Mouse (Mus musculus): ENCODE results near the gene Diablo. TPM values are rescaled to one million over a fixed set of nuclear protein-coding genes. Genes with fewer than 3 reads are reported as not detected.

The Diablo gene
- polyA plus RNA-seq, 1 experiment from 2014 or later, result 35.2 TPM

DNA sequence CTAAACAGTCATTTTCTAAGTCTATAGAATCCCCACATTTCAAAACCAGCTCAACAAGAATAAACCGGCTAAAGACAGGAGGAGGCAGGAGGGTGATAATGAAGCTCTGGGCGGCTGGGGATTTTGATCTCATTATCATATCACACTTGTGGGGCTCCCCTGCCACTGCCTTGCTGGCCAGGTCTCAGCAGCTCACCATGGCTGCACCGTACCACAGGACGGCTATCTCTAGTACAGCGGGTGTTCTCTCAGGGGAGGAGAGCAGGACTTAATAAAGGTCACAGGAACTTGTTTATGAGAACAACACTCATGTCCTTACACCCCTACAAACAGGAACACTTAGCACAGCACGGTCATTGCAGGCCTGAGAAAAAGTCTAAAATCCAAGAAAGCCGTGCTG is 31.7 kb upstream of the Diablo start:
- DNase-seq (no peak), ATAC-seq (peak; percentile 40; the same call in 1 of the 2 replicates)
- peaks cover 26% of the 10 kb centered on the region for H3K36me3 ChIP-seq (replicated peaks; ENCODE audit: insufficient read depth, low read length)
- no peak overlapping the region for H3K27ac ChIP-seq (ENCODE audit: low read depth)
- no peak for TF ChIP-seq EP300 (IDR thresholded peaks at IDR 0.05; ENCODE audit: low read depth)
- no peak for TF ChIP-seq CTCF (IDR thresholded peaks at IDR 0.05; ENCODE audit: low read depth)
- H3K27me3 ChIP-seq (ENCODE audit: insufficient read depth, low read length), result no peaks in the 10 kb centered on the region
- no peak overlapping the region for H3K4me3 ChIP-seq (ENCODE audit: low read depth, low read length)
- H3K9ac ChIP-seq (replicated peaks), result no peak overlapping the region
- H3K9me3 ChIP-seq (ENCODE audit: low read length), result no peaks in the 10 kb centered on the region
- 69% methylated on average over 7 of the region's 7 CpGs for WGBS (ENCODE audit: insufficient replicate concordance)
- no peak overlapping the region for H3K4me2 ChIP-seq (ENCODE audit: low read depth, low read length)
- no peaks in the 10 kb centered on the region for H3K4me1 ChIP-seq (ENCODE audit: insufficient read depth)

DNA sequence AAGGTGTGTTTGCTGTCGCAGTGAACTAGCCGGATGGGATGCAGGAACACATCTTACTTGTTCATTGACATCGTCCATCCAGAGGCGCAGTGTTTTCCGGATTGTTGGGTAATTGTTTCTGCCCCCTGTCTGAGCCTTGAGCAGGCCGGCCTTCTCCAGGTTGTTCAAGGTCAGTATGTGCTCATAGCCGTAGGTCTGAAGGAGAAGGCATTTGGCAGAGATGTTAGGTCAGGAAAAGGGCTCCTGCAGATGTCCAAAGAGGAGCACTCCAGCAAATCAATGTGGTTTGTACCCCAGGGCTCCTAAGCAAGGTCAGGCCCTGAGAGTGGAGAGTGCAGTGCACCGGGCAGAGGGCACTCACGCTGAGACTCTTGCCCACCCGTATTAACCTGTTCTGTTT is 9.8 kb upstream of the Diablo start:
- no peak for ATAC-seq
- no peak overlapping the region for H3K4me3 ChIP-seq (ENCODE audit: low read depth, low read length)
- DNase-seq, result no peak
- no peak overlapping the region for H3K4me2 ChIP-seq (ENCODE audit: low read depth, low read length)
- TF ChIP-seq CTCF (IDR thresholded peaks at IDR 0.05; ENCODE audit: low read depth), result no peak
- no peak for TF ChIP-seq EP300 (IDR thresholded peaks at IDR 0.05; ENCODE audit: low read depth)
- no peaks in the 10 kb centered on the region for H3K4me1 ChIP-seq (ENCODE audit: insufficient read depth)
- WGBS (ENCODE audit: insufficient replicate concordance), result 92% methylated on average over 10 of the region's 10 CpGs
- no peaks in the 10 kb centered on the region for H3K9me3 ChIP-seq (ENCODE audit: low read length)
- no peak overlapping the region for H3K27ac ChIP-seq (ENCODE audit: low read depth)
- no peaks in the 10 kb centered on the region for H3K27me3 ChIP-seq (ENCODE audit: insufficient read depth, low read length)
- no peak overlapping the region for H3K9ac ChIP-seq (replicated peaks)
- peaks cover 59% of the 10 kb centered on the region for H3K36me3 ChIP-seq (replicated peaks; ENCODE audit: insufficient read depth, low read length)

- no peaks in the 10 kb centered on the region for H3K9me3 ChIP-seq (ENCODE audit: low read length)
- TF ChIP-seq EP300 (IDR thresholded peaks at IDR 0.05; ENCODE audit: low read depth), result no peak
- TF ChIP-seq CTCF (IDR thresholded peaks at IDR 0.05; ENCODE audit: low read depth), result no peak
- 90% methylated on average over 8 of the region's 8 CpGs for WGBS (ENCODE audit: insufficient replicate concordance)
- no peak overlapping the region for H3K4me2 ChIP-seq (ENCODE audit: low read depth, low read length)
- no peak overlapping the region for H3K4me3 ChIP-seq (ENCODE audit: low read depth, low read length)
- H3K27ac ChIP-seq (ENCODE audit: low read depth), result no peak overlapping the region
- no peak for DNase-seq
- peaks cover 3% of the 10 kb centered on the region; the same call in 1 of the 2 replicates for H3K4me1 ChIP-seq (ENCODE audit: insufficient read depth)
- ATAC-seq, result no peak
- H3K27me3 ChIP-seq (ENCODE audit: insufficient read depth, low read length), result no peaks in the 10 kb centered on the region
- H3K9ac ChIP-seq (replicated peaks), result no peak overlapping the region
- peaks cover 53% of the 10 kb centered on the region for H3K36me3 ChIP-seq (replicated peaks; ENCODE audit: insufficient read depth, low read length)
Observed at GRCm38 (mm10) chr5:123530056-123530455, 6.1 kb upstream of the Diablo start.

DNA sequence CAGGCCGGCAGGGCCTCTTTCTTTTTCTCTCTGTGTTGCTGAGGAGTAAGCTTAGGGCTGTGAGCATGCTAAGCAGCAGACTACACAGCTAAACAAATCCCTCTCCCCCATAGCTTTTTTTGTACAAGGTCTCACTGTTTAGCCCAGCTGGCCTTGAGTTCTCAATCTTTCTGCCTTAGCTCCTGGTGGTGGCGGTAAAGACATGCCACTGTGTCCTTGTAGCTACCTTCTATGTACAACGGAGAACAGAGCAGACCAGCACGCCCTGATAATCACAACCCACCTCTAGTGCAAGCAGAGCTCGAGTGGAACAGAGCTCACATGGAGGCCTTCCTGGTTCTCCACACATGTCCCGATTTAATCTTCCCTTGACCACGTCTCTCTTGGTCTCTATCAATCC is 4.7 kb upstream of the Diablo start:
- no peak for DNase-seq
- Histone ChIP-seq H3K9me3 (ENCODE audit: low read length) (no peaks in the 10 kb centered on the region), H3K27me3 (ENCODE audit: insufficient read depth, low read length) (no peaks in the 10 kb centered on the region), H3K4me3 (ENCODE audit: low read depth, low read length) (no peak overlapping the region), H3K4me2 (ENCODE audit: low read depth, low read length) (no peak overlapping the region), H3K36me3 (replicated peaks; ENCODE audit: insufficient read depth, low read length) (peaks cover 45% of the 10 kb centered on the region), H3K4me1 (ENCODE audit: insufficient read depth) (peaks cover 9% of the 10 kb centered on the region), H3K27ac (ENCODE audit: low read depth) (no peak overlapping the region), H3K9ac (replicated peaks) (no peak overlapping the region)
- no peak for ATAC-seq
- TF ChIP-seq EP300 (IDR thresholded peaks at IDR 0.05; ENCODE audit: low read depth) (no peak), CTCF (IDR thresholded peaks at IDR 0.05; ENCODE audit: low read depth) (no peak)
- WGBS (ENCODE audit: insufficient replicate concordance), result 68% methylated on average over 7 of the region's 7 CpGs

GRCm38 (mm10) chr5:123525916-123526495 is 2.0 kb upstream of the Diablo start:
- no peak overlapping the region for H3K27ac ChIP-seq (ENCODE audit: low read depth)
- no peaks in the 10 kb centered on the region for H3K27me3 ChIP-seq (ENCODE audit: insufficient read depth, low read length)
- ATAC-seq (no peak), DNase-seq (no peak)
- H3K36me3 ChIP-seq (replicated peaks; ENCODE audit: insufficient read depth, low read length), result peaks cover 25% of the 10 kb centered on the region
- peaks cover 14% of the 10 kb centered on the region for H3K4me1 ChIP-seq (ENCODE audit: insufficient read depth)
- no peak overlapping the region for H3K4me3 ChIP-seq (ENCODE audit: low read depth, low read length)
- H3K4me2 ChIP-seq (ENCODE audit: low read depth, low read length), result no peak overlapping the region
- WGBS (ENCODE audit: insufficient replicate concordance), result 89% methylated on average over 9 of the region's 9 CpGs
- no peaks in the 10 kb centered on the region for H3K9me3 ChIP-seq (ENCODE audit: low read length)
- TF ChIP-seq EP300 (IDR thresholded peaks at IDR 0.05; ENCODE audit: low read depth), result no peak
- no peak for TF ChIP-seq CTCF (IDR thresholded peaks at IDR 0.05; ENCODE audit: low read depth)
- H3K9ac ChIP-seq (replicated peaks), result no peak overlapping the region

DNA sequence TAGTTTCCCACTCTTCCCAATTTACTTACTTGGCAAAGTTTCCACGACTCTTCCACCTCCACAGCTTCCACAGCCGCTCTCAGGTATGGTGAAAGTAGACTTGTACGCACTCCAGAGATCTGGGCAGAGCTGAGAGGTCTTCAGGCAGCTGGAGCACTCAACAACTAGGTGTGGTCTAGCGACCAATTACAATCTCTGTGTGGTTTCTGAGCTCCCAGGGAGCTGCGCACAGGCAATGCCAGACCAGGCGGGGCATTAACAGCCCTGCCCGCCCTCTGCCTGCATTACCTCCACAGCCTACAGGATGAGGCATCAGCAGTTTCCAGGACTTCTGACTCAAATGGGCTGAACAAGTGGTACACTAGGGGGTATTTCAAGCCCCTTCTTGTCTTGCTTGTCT is 1.3 kb upstream of the Diablo start, which contains the start of gene Gm49027:
TSS of gene Gm49027 (minus strand) at position 208 of the 400 bp plus-strand sequence.
- peak within 1 kb of the TSS; percentile 83 for H3K4me3 ChIP-seq (ENCODE audit: low read depth, low read length)
- H3K9me3 ChIP-seq (ENCODE audit: low read length), result no peaks in the 10 kb centered on the region
- TF ChIP-seq EP300 (IDR thresholded peaks at IDR 0.05; ENCODE audit: low read depth), result no peak
- TF ChIP-seq CTCF (IDR thresholded peaks at IDR 0.05; ENCODE audit: low read depth), result no peak
- H3K4me2 ChIP-seq (ENCODE audit: low read depth, low read length), result peak within 1 kb of the TSS; percentile 97
- H3K9ac ChIP-seq (replicated peaks), result peak within 1 kb of the TSS; percentile 42; the same call in 1 of the 2 replicates
- H3K4me1 ChIP-seq (ENCODE audit: insufficient read depth), result peaks cover 14% of the 10 kb centered on the region
- H3K27ac ChIP-seq (ENCODE audit: low read depth), result no peak within 1 kb of the TSS
- no peak for DNase-seq
- H3K36me3 ChIP-seq (replicated peaks; ENCODE audit: insufficient read depth, low read length), result peaks cover 20% of the 10 kb centered on the region
- no peaks in the 10 kb centered on the region for H3K27me3 ChIP-seq (ENCODE audit: insufficient read depth, low read length)
- WGBS (ENCODE audit: insufficient replicate concordance), result 81% methylated on average over 7 of the region's 7 CpGs
- no peak for ATAC-seq
